Mouse (Mus musculus): Measurements from ENCODE around the gene Itgb5.

DNA sequence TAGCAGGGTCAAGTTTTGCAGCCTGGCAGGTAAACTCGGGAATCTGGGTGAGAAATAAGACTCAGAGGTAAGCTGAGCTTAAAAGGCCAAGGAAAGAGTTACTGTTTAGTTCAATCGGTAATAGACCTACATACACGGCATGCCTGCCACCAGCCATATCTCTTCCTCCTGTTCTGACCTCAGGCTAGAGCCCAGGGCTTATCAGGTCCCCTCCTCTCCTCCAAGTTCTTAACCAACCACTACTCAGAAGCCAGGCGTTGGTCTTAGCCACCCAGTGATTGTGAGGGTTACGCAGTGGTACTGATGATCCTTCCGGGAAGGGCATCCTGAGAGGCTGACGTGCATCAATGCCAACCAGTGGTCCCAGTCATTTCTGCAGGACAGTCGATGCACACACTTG is 94.3 kb downstream of the Itgb5 start:
- TF ChIP-seq CTCF (IDR thresholded peaks at IDR 0.05; ENCODE audit: low read depth, low read length) (no peak), EP300 (IDR thresholded peaks at IDR 0.05; ENCODE audit: insufficient read depth, low read depth, low read length) (no peak), POLR2A (IDR thresholded peaks at IDR 0.05; ENCODE audit: insufficient read depth, low read length) (no peak)
